Mouse (Mus musculus) bone marrow, adult 2 months (tissue): ENCODE measurements around the gene Kpna3.
A peak's percentile ranks its signal among the peaks of the same experiment; 100 is the strongest.

Experiments used
- CTCF ChIP-seq: fragments of 200-500 bp; IDR thresholded peaks from 2 replicates; pipeline ENCODE4 v1.5.1; 2011; ENCODE audit warnings: low read length, control low read depth; ENCODE audit not compliant: control insufficient read depth, insufficient read depth
- POLR2A ChIP-seq: fragments of 200-500 bp; IDR thresholded peaks from 2 replicates; pipeline ENCODE4 v1.6.1; 2011; ENCODE audit warnings: low read depth, mild to moderate bottlenecking, control low read depth, low read length, borderline replicate concordance; ENCODE audit not compliant: control insufficient read depth

GRCm38 (mm10) chr14:61346827-61347698 is 92.6 kb downstream of the Kpna3 start:
- TF ChIP-seq CTCF = peak; percentile 29; the same call in 1 of the 2 replicates
- no peak for TF ChIP-seq POLR2A
